Mouse (Mus musculus): ENCODE results near the gene Tmem88b. TPM values are rescaled to one million over a fixed set of nuclear protein-coding genes. Genes with fewer than 3 reads are reported as not detected.
"Not testable (repeated sequence)": the region's sequence is repeated elsewhere in the genome, so short reads cannot be mapped to it uniquely, and the experiment has no call there.

Gene Tmem88b
- total RNA-seq, 2 experiments from 2014 or later = 1.3 TPM

DNA sequence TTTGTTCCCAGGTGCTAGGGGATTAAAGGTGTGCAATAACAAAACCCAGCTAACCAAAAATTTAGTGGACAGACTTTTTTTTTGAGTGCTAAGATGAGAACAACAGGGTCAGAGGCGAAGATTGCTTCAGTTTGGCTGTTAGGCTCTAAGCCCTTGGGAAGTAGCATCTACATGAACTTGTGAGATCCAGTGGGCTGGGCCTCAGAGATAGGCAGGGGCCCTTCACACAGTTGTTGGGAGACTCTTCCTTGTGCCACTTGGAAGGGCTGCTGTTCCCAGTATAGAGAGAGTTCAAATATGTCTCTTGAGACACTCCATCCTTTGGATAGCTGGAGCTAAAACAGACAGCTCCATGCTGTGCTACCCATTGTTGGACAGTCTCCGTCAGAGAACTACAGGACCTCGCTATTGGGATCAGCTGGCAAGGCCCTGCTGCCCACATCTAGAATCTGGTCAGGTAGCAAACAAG, 4.4 kb upstream of the Tmem88b start, which contains the start of gene Ankrd65:
Gene Ankrd65, plus strand, starts transcription at position 419 of the 469 bp plus-strand sequence.
- intact Hi-C loops (cut with DNase I) = no loop called here
- no peak for DNase-seq

DNA sequence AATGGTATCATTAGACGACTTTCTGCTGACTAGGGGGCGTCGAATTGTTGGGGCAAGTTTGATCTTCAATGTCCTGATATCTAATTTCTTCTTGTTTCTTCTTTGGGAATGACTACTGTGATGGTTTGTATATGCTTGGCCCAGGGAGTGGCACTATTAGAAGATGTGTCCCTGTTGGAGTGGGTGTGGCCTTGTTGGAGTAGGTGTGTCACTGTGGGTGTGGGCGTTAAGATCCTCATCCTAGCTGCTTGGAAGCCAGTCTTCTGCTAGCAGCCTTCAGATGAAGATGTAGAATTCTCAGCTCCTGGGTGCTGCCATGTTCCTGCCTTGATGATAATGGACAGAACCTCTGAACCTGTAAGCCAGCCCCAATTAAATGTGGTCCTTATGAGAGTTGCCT, 3.2 kb upstream of the Tmem88b start:
- intact Hi-C loops (cut with DNase I); DNase-seq: not testable (repeated sequence)

DNA sequence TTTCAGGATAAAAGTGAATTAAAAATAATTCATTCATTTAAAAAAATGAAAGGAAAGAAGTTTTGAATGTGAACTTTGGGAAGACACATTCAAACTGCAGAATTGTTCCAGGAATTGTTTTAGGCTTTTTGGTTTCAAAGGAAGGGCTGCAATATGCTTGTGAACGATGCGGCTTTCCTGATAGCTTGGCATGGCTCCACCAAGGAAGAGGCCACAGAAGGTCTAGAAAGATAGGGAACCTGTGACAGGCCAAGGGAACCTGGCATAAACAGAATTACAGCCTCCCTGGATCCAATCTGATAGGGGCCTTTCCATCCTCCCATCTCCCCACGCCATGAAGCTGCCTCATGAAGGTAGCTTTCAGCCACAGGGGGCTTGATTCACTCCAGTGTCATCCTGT, 2.6 kb upstream of the Tmem88b start:
- intact Hi-C loops (cut with DNase I) = no loop called here
- DNase-seq = no peak

GRCm38 (mm10) chr4:155785246-155785645, 428 bp downstream of the Tmem88b start:
- intact Hi-C loops (cut with DNase I) = no loop called here
- no peak for DNase-seq

DNA sequence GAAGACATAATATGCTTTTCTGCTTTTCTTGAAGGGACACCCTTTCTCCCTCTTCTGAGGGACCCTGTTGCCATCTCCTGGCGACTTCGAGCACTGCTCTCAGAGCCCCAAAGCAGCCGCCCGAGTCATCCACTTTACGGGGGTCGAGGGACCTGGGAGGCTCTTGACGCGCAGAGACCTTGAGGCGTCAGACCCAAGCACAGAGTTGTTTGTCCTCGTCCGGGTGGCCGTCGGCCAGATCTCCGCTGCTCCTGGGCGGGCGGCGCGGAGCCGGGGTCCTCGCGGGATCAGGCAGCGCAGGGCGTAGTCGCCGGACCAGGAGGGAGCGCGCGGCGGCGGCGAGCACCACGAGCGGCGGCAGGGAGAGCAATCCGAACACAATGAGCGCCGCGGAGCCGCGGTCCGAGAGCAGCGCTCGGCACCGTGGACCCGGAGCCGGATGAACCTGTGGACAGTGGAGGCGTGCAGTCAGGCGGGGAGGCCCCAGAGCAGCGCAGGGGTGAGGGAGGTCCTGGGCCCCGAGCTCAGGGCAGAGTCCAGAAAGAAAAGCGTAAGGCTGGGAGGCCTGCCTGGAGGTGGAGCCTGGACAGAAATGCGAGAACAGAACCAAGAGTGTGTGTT, 1.5 kb downstream of the Tmem88b start:
- intact Hi-C loops (cut with DNase I) = no loop called here
- peak; percentile 87 for DNase-seq

DNA sequence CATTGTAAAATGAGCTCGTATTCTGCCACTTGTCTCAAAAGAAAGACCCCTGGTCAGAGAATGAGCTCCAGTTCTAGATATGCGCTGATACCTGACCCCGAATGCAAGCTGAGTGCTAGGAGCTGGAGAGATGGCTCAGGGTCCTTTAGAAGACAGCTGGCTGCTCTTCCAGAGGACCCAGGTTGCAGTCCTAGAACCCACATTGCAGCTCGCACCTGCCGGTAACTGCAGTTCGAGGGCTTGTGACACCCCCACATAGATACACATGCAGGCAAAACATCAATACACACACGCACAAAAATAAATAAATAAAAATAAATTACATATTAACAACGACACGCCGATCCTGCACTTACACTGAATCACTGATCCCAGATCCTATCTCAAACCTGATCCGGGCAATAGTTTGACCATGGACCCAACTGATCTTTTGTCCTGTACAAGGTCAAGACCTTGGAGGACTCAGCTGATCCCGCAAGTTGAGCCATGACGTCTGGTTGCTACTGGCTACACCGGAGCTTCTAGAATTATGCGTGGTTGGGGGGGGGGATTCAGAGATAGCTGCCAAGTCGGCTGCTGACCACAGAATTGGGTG, 2.1 kb downstream of the Tmem88b start:
- intact Hi-C loops (cut with DNase I) = no loop called here
- no peak for DNase-seq

GRCm38 (mm10) chr4:155780895-155781294, 4.8 kb downstream of the Tmem88b start:
- DNase-seq = peak; percentile 52
- intact Hi-C loops (cut with DNase I) = no loop called here

GRCm38 (mm10) chr4:155779498-155779897, 6.2 kb downstream of the Tmem88b start:
- intact Hi-C loops (cut with DNase I) = no loop called here
- DNase-seq = no peak

GRCm38 (mm10) chr4:155777816-155778215, 7.9 kb downstream of the Tmem88b start:
- intact Hi-C loops (cut with DNase I) = no loop called here

DNA sequence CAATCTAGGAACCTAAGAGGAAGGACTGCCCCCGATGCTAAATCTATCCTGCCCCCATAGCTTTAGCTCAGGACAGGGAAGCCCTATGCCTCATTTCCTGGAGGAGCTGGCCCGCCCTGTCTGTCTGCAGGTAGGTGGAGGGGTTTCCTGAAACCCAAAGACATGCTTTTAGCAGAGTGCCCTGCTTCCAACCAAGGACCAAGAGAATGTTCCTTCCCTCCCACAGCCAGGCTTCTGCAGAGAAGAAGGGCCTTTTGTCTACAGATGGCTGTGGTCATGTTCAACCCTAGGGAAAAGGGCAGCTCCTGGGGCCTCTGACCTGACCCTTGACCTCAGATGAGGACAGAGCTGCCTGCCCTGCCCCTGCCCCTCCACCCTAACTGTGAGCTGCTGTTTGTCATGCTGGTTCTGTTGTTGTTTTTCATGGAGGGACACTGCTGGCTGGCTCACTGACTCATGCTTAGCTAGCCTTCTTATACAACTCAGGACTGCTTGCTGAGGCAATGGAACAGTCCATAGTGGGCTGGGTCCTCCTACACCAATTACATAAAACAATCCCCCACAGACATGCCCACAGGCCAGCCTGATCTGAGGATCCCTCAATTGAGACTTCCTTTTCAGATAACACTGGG, 8.9 kb downstream of the Tmem88b start:
- intact Hi-C loops (cut with DNase I) = no loop called here

More at GRCm38 (mm10) chr4:155777816-155778215, 7.9 kb downstream of the Tmem88b start:
- DNase-seq = no peak

DNA sequence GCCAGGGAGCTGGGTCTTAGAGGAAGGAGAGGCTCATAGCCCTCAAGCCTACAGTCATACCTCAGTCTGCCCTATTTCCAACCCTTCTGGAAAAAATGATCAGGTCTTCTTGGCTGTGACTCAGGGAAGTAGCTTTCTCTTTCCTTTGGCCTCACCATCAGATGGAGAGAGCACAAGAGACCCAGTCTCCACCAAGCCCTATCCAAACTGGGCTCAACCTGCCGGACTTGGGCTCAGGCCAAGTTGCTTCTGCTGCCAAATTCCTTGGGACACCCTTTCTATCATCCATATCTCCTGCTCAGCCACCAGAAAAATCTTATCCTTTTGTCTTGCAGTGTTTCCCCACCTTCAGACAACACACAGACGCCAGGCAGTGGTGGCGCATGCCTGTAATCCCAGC, 9.8 kb downstream of the Tmem88b start:
- intact Hi-C loops (cut with DNase I) = no loop called here

More for the DNA sequence above, 8.9 kb downstream of the Tmem88b start:
- DNase-seq = no peak

DNA sequence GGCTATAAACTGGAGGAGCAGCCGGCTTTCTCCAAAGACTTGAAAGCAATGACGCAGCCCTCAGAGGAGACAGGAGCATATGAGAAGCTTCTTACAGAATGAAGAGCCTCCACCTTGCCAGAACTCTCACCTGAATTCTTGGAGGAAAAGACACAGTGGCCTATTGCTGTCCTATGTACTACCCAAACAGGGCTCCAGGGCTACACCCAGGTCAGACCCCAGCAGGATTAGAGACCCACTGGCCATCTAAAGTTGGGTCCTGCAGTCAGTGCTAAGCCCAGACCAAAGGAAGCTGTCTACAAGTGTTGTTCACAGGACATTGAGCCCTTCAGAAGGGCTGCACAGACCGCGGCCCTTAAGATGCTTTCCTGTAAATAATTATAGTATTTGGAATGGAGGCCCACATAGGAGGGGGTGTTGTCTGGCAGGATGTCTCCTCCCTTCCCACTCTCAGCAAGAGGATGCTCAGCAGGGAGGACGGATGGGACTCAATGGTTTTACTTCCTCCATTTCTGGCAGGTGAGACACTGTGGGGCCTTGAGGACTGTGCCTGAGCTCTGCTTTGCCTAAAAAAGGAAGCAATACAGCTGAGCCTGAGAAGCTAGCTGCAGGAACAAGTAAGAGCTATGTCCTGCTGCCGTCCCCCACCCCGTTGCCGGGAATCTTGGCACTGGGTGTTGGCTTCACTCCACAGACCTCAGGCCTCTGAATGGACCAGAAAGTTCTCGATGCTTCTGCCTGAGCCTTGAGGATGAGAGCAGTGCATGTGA, 10.5 kb downstream of the Tmem88b start:
- peak; percentile 63 for DNase-seq
- intact Hi-C loops (cut with DNase I) = no loop called here

More for the DNA sequence above, 9.8 kb downstream of the Tmem88b start:
- DNase-seq = peak; percentile 35

DNA sequence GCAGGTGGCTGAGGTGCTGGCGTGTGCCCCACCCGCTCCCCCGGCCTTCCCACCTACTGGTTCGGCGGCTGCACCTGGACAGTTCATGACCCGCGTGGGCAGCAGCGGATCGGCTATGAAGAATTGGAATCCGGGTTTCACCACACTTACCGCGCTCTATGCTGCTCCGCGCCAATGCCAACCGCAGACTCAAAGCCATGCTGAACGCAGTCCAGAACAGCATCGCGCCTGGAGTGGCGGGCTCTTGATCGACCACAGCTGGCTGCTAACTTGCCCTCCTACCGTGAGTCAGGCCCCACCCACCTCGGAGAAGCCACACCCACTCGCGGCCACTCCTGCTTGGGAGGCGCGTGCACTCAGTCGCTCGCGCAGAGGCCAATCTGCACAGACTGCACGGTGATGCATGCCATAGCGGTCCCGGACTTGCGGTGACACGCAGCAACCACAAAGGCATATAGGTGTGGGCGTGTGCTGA, 11.4 kb downstream of the Tmem88b start, which contains the start of gene Vwa1:
Gene Vwa1, minus strand, starts transcription at position 419 of the 475 bp plus-strand sequence.
- intact Hi-C loops (cut with DNase I) = no loop called here

GRCm38 (mm10) chr4:155773335-155774078, 12.2 kb downstream of the Tmem88b start:
- no peak for DNase-seq
- intact Hi-C loops (cut with DNase I) = no loop called here

More for the DNA sequence above, 11.4 kb downstream of the Tmem88b start, which contains the start of gene Vwa1:
- DNase-seq = peak; percentile 77

- DNase-seq = no peak
- intact Hi-C loops (cut with DNase I) = no loop called here
Observed at GRCm38 (mm10) chr4:155772786-155773185, 12.9 kb downstream of the Tmem88b start.

GRCm38 (mm10) chr4:155771706-155772105, 14.0 kb downstream of the Tmem88b start:
- intact Hi-C loops (cut with DNase I) = no loop called here
- DNase-seq = no peak

GRCm38 (mm10) chr4:155770626-155771025, 15.0 kb downstream of the Tmem88b start:
- no peak for DNase-seq
- intact Hi-C loops (cut with DNase I) = no loop called here

DNA sequence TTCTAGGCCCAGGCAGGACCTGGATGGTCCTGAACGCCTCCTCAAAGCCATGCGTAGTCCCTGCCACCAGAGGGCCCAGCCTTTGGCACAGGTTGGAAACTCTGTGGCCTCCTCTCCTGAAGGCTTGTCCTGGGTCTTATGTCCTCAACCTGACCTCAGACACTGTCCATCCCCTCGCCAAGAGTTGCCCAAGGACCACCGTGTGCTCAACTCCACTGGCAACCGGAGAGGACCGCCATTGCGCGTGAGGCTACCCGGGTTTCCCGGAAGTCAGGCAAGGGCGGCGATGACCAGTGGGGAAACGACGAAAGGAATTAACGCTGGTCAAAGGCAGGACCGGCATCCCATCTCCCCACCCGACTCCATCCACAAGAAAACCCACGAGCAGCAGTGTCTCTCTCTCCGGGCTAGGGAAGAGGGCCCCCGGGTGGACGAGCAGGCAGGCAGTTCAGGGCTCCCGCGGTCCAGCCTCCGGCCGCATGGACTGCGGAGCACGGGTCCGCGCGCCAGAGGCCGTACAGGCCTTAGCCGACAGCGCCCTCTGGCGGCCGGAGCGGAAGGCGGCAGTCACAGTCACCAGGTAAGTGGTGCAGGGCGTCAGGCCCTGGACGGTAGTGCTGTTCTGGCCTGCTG, 15.7 kb downstream of the Tmem88b start:
- intact Hi-C loops (cut with DNase I) = no loop called here
- peak; percentile 92 for DNase-seq

- intact Hi-C loops (cut with DNase I) = no loop called here
- no peak for DNase-seq
Observed at GRCm38 (mm10) chr4:155769496-155769879, 16.2 kb downstream of the Tmem88b start.

DNA sequence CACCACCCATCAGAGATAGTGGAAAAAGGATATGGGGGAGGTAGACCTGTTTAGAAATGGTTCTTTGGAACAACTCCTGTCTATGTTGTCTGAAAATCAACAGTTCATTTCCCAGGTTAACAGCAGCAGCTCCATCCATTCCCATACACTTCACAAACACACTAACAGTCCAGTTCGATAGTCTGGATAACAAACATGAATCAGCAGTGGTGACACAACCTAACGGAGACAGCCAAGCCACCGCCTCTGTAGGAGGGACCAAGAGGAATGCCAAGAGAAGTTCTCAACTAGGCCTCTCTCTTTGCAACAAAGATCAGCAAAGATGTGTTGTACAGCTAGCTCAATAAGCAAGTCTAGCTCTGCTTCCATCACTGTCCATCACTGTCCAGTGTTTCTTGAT, 23.3 kb downstream of the Tmem88b start:
- intact Hi-C loops (cut with DNase I) = no loop called here
- no peak for DNase-seq

All from left cerebral cortex, postnatal 4 days (tissue).